Mouse (Mus musculus) lung, postnatal 0 days (tissue): ENCODE measurements at regions not wholly inside any gene's neighbourhood (a gene's known extent, or its start where the extent isn't known, plus 50 kb on each side); places are given as distances from the start of the nearest gene placed in this dataset.

ENCODE experiments used
- CTCF ChIP-seq: IDR thresholded peaks from 2 replicates; pipeline ENCODE4 v1.5.1; 2016; ENCODE audit warnings: antibody characterized with exemption, mild to moderate bottlenecking
- EP300 ChIP-seq: IDR thresholded peaks from 2 replicates; pipeline ENCODE4 v1.6.1; 2016; ENCODE audit warnings: antibody characterized with exemption, mild to moderate bottlenecking, control low read depth

DNA sequence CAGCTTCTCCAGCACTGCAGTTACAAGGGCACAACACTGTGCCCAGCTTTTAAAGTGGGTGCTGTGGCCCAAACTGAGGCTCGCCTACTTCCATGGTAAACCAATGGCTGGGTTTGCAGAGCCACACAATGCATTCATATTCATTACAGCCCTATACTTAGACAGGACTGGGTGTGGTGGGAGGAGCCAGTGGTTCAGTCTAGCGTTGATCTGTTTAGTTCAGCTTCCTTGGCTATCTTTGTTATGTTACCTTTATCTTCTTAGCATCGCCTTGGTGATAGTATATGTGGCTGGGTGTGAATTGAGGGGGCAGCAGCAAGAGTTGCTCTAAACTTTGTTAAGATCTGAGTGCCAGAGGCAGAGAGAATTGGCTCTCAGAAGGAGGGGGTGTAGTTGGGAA is 249.3 kb upstream of the Ptger4 start:
- TF ChIP-seq EP300 (no peak), CTCF (no peak)
